Mouse (Mus musculus): Measurements from ENCODE around the gene Slpi. TPM values are rescaled to one million over a fixed set of nuclear protein-coding genes. Genes with fewer than 3 reads are reported as not detected.

Slpi gene
- polyA plus RNA-seq, 1 experiment: 1.6 TPM

GRCm38 (mm10) chr2:164405060-164405459, 16.2 kb upstream of the Slpi start, which contains the start of gene Matn4:
Gene Matn4, minus strand, starts transcription at chr2:164405160.
- Histone ChIP-seq H3K4me3 (ENCODE audit: low read depth, low read length) (peak within 1 kb of the TSS; percentile 27), H3K9ac (ENCODE audit: low read depth, poor library complexity, severe bottlenecking) (peak within 1 kb of the TSS; percentile 43), H3K27me3 (ENCODE audit: control insufficient read depth, insufficient read depth, low read length, poor library complexity, severe bottlenecking) (peaks cover 3% of the 10 kb centered on the region), H3K27ac (ENCODE audit: insufficient read depth, low read length) (no peak within 1 kb of the TSS), H3K9me3 (replicated peaks; ENCODE audit: control insufficient read depth, insufficient read depth, low read length, poor library complexity, severe bottlenecking) (no peaks in the 10 kb centered on the region), H3K36me3 (ENCODE audit: control insufficient read depth, insufficient read depth, low read length, poor library complexity, severe bottlenecking) (no peaks in the 10 kb centered on the region), H3K4me1 (ENCODE audit: control insufficient read depth, insufficient read depth, low read length) (no peaks in the 10 kb centered on the region)
- TF ChIP-seq EP300 (IDR thresholded peaks at IDR 0.05; ENCODE audit: insufficient read depth, low read depth, low read length): no peak

GRCm38 (mm10) chr2:164404082-164404990, 15.4 kb upstream of the Slpi start:
- Histone ChIP-seq H3K9ac (ENCODE audit: low read depth, poor library complexity, severe bottlenecking) (peak overlapping the region; percentile 43), H3K36me3 (ENCODE audit: control insufficient read depth, insufficient read depth, low read length, poor library complexity, severe bottlenecking) (no peaks in the 10 kb centered on the region), H3K9me3 (replicated peaks; ENCODE audit: control insufficient read depth, insufficient read depth, low read length, poor library complexity, severe bottlenecking) (no peaks in the 10 kb centered on the region), H3K27ac (ENCODE audit: insufficient read depth, low read length) (no peak overlapping the region), H3K27me3 (ENCODE audit: control insufficient read depth, insufficient read depth, low read length, poor library complexity, severe bottlenecking) (peaks cover 3% of the 10 kb centered on the region), H3K4me1 (ENCODE audit: control insufficient read depth, insufficient read depth, low read length) (no peaks in the 10 kb centered on the region), H3K4me3 (ENCODE audit: low read depth, low read length) (peak overlapping the region; percentile 27)
- TF ChIP-seq POLR2A (IDR thresholded peaks at IDR 0.05; ENCODE audit: insufficient read depth, low read length) (no peak), EP300 (IDR thresholded peaks at IDR 0.05; ENCODE audit: insufficient read depth, low read depth, low read length) (no peak), CTCF (IDR thresholded peaks at IDR 0.05; ENCODE audit: low read depth, low read length) (no peak)

- no peaks in the 10 kb centered on the region for H3K36me3 ChIP-seq (ENCODE audit: control insufficient read depth, insufficient read depth, low read length, poor library complexity, severe bottlenecking)
- no peaks in the 10 kb centered on the region for H3K4me1 ChIP-seq (ENCODE audit: control insufficient read depth, insufficient read depth, low read length)
- H3K27ac ChIP-seq (ENCODE audit: insufficient read depth, low read length): no peak overlapping the region
- H3K4me3 ChIP-seq (ENCODE audit: low read depth, low read length): no peak overlapping the region
- TF ChIP-seq EP300 (IDR thresholded peaks at IDR 0.05; ENCODE audit: insufficient read depth, low read depth, low read length): no peak
- no peak for TF ChIP-seq CTCF (IDR thresholded peaks at IDR 0.05; ENCODE audit: low read depth, low read length)
- no peak for TF ChIP-seq POLR2A (IDR thresholded peaks at IDR 0.05; ENCODE audit: insufficient read depth, low read length)
- no peak overlapping the region for H3K9ac ChIP-seq (ENCODE audit: low read depth, poor library complexity, severe bottlenecking)
- H3K27me3 ChIP-seq (ENCODE audit: control insufficient read depth, insufficient read depth, low read length, poor library complexity, severe bottlenecking): peaks cover 3% of the 10 kb centered on the region
- H3K9me3 ChIP-seq (replicated peaks; ENCODE audit: control insufficient read depth, insufficient read depth, low read length, poor library complexity, severe bottlenecking): no peaks in the 10 kb centered on the region
Measured at GRCm38 (mm10) chr2:164403396-164404081, 14.6 kb upstream of the Slpi start.

GRCm38 (mm10) chr2:164402906-164403305, 14.0 kb upstream of the Slpi start, which contains the start of gene Rbpjl:
Gene Rbpjl, plus strand, starts transcription at chr2:164403141.
- no peaks in the 10 kb centered on the region for H3K36me3 ChIP-seq (ENCODE audit: control insufficient read depth, insufficient read depth, low read length, poor library complexity, severe bottlenecking)
- H3K9me3 ChIP-seq (replicated peaks; ENCODE audit: control insufficient read depth, insufficient read depth, low read length, poor library complexity, severe bottlenecking): no peaks in the 10 kb centered on the region; the same call in 1 of the 2 replicates
- H3K4me3 ChIP-seq (ENCODE audit: low read depth, low read length): no peak within 1 kb of the TSS
- H3K9ac ChIP-seq (ENCODE audit: low read depth, poor library complexity, severe bottlenecking): no peak within 1 kb of the TSS
- peaks cover 3% of the 10 kb centered on the region for H3K27me3 ChIP-seq (ENCODE audit: control insufficient read depth, insufficient read depth, low read length, poor library complexity, severe bottlenecking)
- no peak within 1 kb of the TSS for H3K27ac ChIP-seq (ENCODE audit: insufficient read depth, low read length)
- no peaks in the 10 kb centered on the region for H3K4me1 ChIP-seq (ENCODE audit: control insufficient read depth, insufficient read depth, low read length)
- TF ChIP-seq EP300 (IDR thresholded peaks at IDR 0.05; ENCODE audit: insufficient read depth, low read depth, low read length): no peak
- TF ChIP-seq CTCF (IDR thresholded peaks at IDR 0.05; ENCODE audit: low read depth, low read length): peak; percentile 81

GRCm38 (mm10) chr2:164396911-164397310, 8.0 kb upstream of the Slpi start:
- no peaks in the 10 kb centered on the region for H3K4me1 ChIP-seq (ENCODE audit: control insufficient read depth, insufficient read depth, low read length)
- H3K27ac ChIP-seq (ENCODE audit: insufficient read depth, low read length): no peak overlapping the region
- H3K9me3 ChIP-seq (replicated peaks; ENCODE audit: control insufficient read depth, insufficient read depth, low read length, poor library complexity, severe bottlenecking): no peaks in the 10 kb centered on the region; the same call in 1 of the 2 replicates
- no peaks in the 10 kb centered on the region; the same call in 1 of the 2 replicates for H3K27me3 ChIP-seq (ENCODE audit: control insufficient read depth, insufficient read depth, low read length, poor library complexity, severe bottlenecking)
- H3K9ac ChIP-seq (ENCODE audit: low read depth, poor library complexity, severe bottlenecking): no peak overlapping the region
- no peak overlapping the region for H3K4me3 ChIP-seq (ENCODE audit: low read depth, low read length)
- no peaks in the 10 kb centered on the region for H3K36me3 ChIP-seq (ENCODE audit: control insufficient read depth, insufficient read depth, low read length, poor library complexity, severe bottlenecking)
- TF ChIP-seq EP300 (IDR thresholded peaks at IDR 0.05; ENCODE audit: insufficient read depth, low read depth, low read length): no peak
- TF ChIP-seq CTCF (IDR thresholded peaks at IDR 0.05; ENCODE audit: low read depth, low read length): no peak
- TF ChIP-seq POLR2A (IDR thresholded peaks at IDR 0.05; ENCODE audit: insufficient read depth, low read length): no peak
